Mouse (Mus musculus) CH12.LX (cell line): ENCODE measurements around the gene Dlgap1. TPM values are rescaled to one million over a fixed set of nuclear protein-coding genes. Genes with fewer than 3 reads are reported as not detected.

Experiments used
- DNase-seq: peaks from one replicate; pipeline ENCODE4 v3.0.0-alpha.2; 2013; ENCODE audit errors: extremely low read depth
- H3K27ac ChIP-seq: 2 replicates; pipeline ENCODE4 v1.5.1; 2012; ENCODE audit warnings: low read depth, mild to moderate bottlenecking, control low read depth, moderate library complexity; ENCODE audit not compliant: insufficient read depth
- H3K27me3 ChIP-seq: replicated peaks from 2 replicates; pipeline ENCODE3; 2012; ENCODE audit warnings: inconsistent platforms
- H3K36me3 ChIP-seq, 2 experiments: replicated peaks in 1 of 2; 2 replicates each; pipeline versions ENCODE3 to v1.6.1; 2012; ENCODE audit warnings: inconsistent platforms in 1 of 2, low read length in 1 of 2, mild to moderate bottlenecking in 1 of 2, mixed read lengths in 1 of 2, moderate library complexity in 1 of 2; ENCODE audit not compliant: control insufficient read depth in 1 of 2, insufficient read depth in 1 of 2
- H3K4me1 ChIP-seq, 2 experiments: 2 replicates each; pipeline ENCODE4 v1.6.1; 2012; ENCODE audit warnings: inconsistent platforms in 1 of 2, moderate library complexity in 1 of 2; ENCODE audit not compliant: insufficient read depth in 2 of 2, control insufficient read depth in 1 of 2
- H3K4me2 ChIP-seq: 2 replicates; pipeline ENCODE4 v1.6.1; 2012; ENCODE audit warnings: low read depth, mild to moderate bottlenecking, control low read depth; ENCODE audit not compliant: poor library complexity, insufficient read depth, severe bottlenecking
- H3K4me3 ChIP-seq, 3 experiments: fragments of 150-350 bp in 1 of 3; sonication (generic) in 1 of 3; replicated peaks in 1 of 3; 2 replicates each; pipeline versions ENCODE3 to v1.5.1; 2011 to 2012; ENCODE audit warnings: low read depth in 2 of 3, low read length in 2 of 3, mild to moderate bottlenecking in 2 of 3, moderate library complexity in 2 of 3, control low read depth in 1 of 3, improper control_type of control experiment in 1 of 3, inconsistent platforms in 1 of 3, mixed read lengths in 1 of 3; ENCODE audit not compliant: poor library complexity in 1 of 3
- H3K79me2 ChIP-seq: replicated peaks from 2 replicates; pipeline ENCODE4 v1.6.1; 2012; ENCODE audit warnings: mild to moderate bottlenecking, moderate library complexity; ENCODE audit not compliant: control insufficient read depth, poor library complexity, insufficient read depth, severe bottlenecking; ENCODE audit errors: extremely low read depth
- H3K9ac ChIP-seq: 2 replicates; pipeline ENCODE4 v1.6.1; 2012; ENCODE audit warnings: low read depth, mild to moderate bottlenecking, control low read depth, moderate library complexity; ENCODE audit not compliant: insufficient read depth
- H3K9me3 ChIP-seq: replicated peaks from 2 replicates; pipeline ENCODE3; 2012; ENCODE audit warnings: low read length, inconsistent platforms, mixed read lengths
- BHLHE40 ChIP-seq: IDR thresholded peaks from 2 replicates; pipeline ENCODE4 v1.6.1; 2011; ENCODE audit warnings: mild to moderate bottlenecking, low read depth, low read length, improper control_type of control experiment
- CHD2 ChIP-seq: IDR thresholded peaks from 2 replicates; pipeline ENCODE4 v1.6.1; 2011; ENCODE audit warnings: low read length, improper control_type of control experiment
- ETS1 ChIP-seq: conservative IDR thresholded peaks from 2 replicates; pipeline ENCODE4 v1.6.1; 2012; ENCODE audit warnings: low read depth, mild to moderate bottlenecking, inconsistent platforms, low read length, improper control_type of control experiment, moderate library complexity
- GABPA ChIP-seq: IDR thresholded peaks from 2 replicates; pipeline ENCODE4 v1.6.1; 2012; ENCODE audit warnings: low read depth, low read length, improper control_type of control experiment, inconsistent platforms; ENCODE audit not compliant: insufficient replicate concordance
- HCFC1 ChIP-seq: IDR thresholded peaks from 2 replicates; pipeline ENCODE4 v1.6.1; 2012; ENCODE audit warnings: low read depth, mild to moderate bottlenecking, inconsistent platforms, low read length, improper control_type of control experiment
- IRF4 ChIP-seq: IDR thresholded peaks from 2 replicates; pipeline ENCODE4 v1.6.1; 2014; ENCODE audit warnings: low read depth, mild to moderate bottlenecking, inconsistent platforms, low read length, improper control_type of control experiment
- JUND ChIP-seq: conservative IDR thresholded peaks from 2 replicates; pipeline ENCODE4 v1.6.1; 2011; ENCODE audit warnings: low read depth, low read length, improper control_type of control experiment
- KAT2A ChIP-seq: IDR thresholded peaks from 2 replicates; pipeline ENCODE4 v1.6.1; 2012; ENCODE audit warnings: low read length, improper control_type of control experiment, inconsistent platforms; ENCODE audit not compliant: insufficient replicate concordance
- MAFK ChIP-seq: IDR thresholded peaks from 2 replicates; pipeline ENCODE4 v1.6.1; 2011; ENCODE audit warnings: low read length, improper control_type of control experiment; ENCODE audit not compliant: insufficient replicate concordance
- NELFE ChIP-seq: IDR thresholded peaks from 2 replicates; pipeline ENCODE4 v1.6.1; 2011; ENCODE audit warnings: low read depth, low read length, improper control_type of control experiment
- PAX5 ChIP-seq: IDR thresholded peaks from 2 replicates; pipeline ENCODE4 v1.6.1; 2012; ENCODE audit warnings: low read length, inconsistent platforms, mixed read lengths
- RAD21 ChIP-seq: IDR thresholded peaks from 2 replicates; pipeline ENCODE4 v1.6.1; 2011; ENCODE audit warnings: low read depth, mild to moderate bottlenecking, low read length, improper control_type of control experiment, moderate library complexity
- RCOR1 ChIP-seq: conservative IDR thresholded peaks from 2 replicates; pipeline ENCODE4 v1.6.1; 2012; ENCODE audit warnings: low read depth, mild to moderate bottlenecking, inconsistent platforms, low read length, improper control_type of control experiment
- SIN3A ChIP-seq: IDR thresholded peaks from 2 replicates; pipeline ENCODE4 v1.6.1; 2012; ENCODE audit warnings: low read length, improper control_type of control experiment, inconsistent platforms
- TBP ChIP-seq: conservative IDR thresholded peaks from 2 replicates; pipeline ENCODE4 v1.6.1; 2011; ENCODE audit warnings: low read depth, low read length, improper control_type of control experiment
- USF2 ChIP-seq: conservative IDR thresholded peaks from 2 replicates; pipeline ENCODE4 v1.6.1; 2011; ENCODE audit warnings: low read depth, low read length, improper control_type of control experiment
- ZKSCAN1 ChIP-seq: IDR thresholded peaks from 2 replicates; pipeline ENCODE4 v1.6.1; 2012; ENCODE audit warnings: low read depth, inconsistent platforms, low read length, improper control_type of control experiment, borderline replicate concordance
- ZMIZ1 ChIP-seq: IDR thresholded peaks from 2 replicates; pipeline ENCODE4 v1.6.1; 2012; ENCODE audit warnings: low read depth, mild to moderate bottlenecking, inconsistent platforms, low read length, improper control_type of control experiment
- dilution Hi-C: fragments of 300-500 bp; cut with MboI; formaldehyde crosslinking; loops from 2 replicates; pipeline ENCODE4 v1.14.3; 2020; ENCODE audit warnings: low sequenced_read_pairs; ENCODE audit not compliant: extremely low pct_unique_long_range_greater_than_20kb, extremely low pct_ligation_motif_present
- in situ Hi-C: fragments of 300-500 bp; cut with MboI; formaldehyde crosslinking; loops from 3 replicates; pipeline ENCODE4 v1.14.3; 2019; ENCODE audit warnings: low sequenced_read_pairs, low pct_ligation_motif_present, low pct_unique_long_range_greater_than_20kb, mixed read lengths
- polyA plus RNA-seq: library from polyadenylated mRNA; unstranded; fragments of >175 nt; gene quantifications from 2 replicates; pipeline ENCODE4 v1.2.1, GENCODE M21; 2012; ENCODE audit warnings: low read depth; ENCODE audit not compliant: insufficient read length
- total RNA-seq, 2 experiments: library from RNA; depleted of rRNA; stranded (reverse); fragments of 300-350 nt in 1 of 2; fragments of >200 nt in 1 of 2; gene quantifications; 2 replicates each; pipeline ENCODE4 v1.2.3; 2012 to 2014

Dlgap1 gene
- total and polyA plus RNA-seq, 3 experiments: 0.51 to 2.7 (median 1.2) TPM

- Histone ChIP-seq H3K9me3 (peaks cover 31% of the 10 kb centered on the region), H3K4me3 (no peak overlapping the region), H3K4me2 (no peak overlapping the region), H3K36me3 (no peaks in the 10 kb centered on the region), H3K9ac (no peak overlapping the region), H3K27me3 (no peaks in the 10 kb centered on the region), H3K4me1 (no peaks in the 10 kb centered on the region), H3K79me2 (no peaks in the 10 kb centered on the region), H3K27ac (no peak overlapping the region)
- dilution Hi-C loops (no loop called here), in situ Hi-C loops (no loop called here)
- TF ChIP-seq RCOR1 (no peak), SIN3A (no peak), IRF4 (no peak), ZKSCAN1 (no peak), CHD2 (no peak), PAX5 (no peak), KAT2A (no peak), MAFK (no peak), JUND (no peak), GABPA (no peak), BHLHE40 (no peak), RAD21 (no peak), TBP (no peak), USF2 (no peak), ETS1 (no peak), HCFC1 (no peak)
- no peak for DNase-seq
Measured at GRCm38 (mm10) chr17:70316327-70316726, 347.5 kb downstream of the Dlgap1 start.

DNA sequence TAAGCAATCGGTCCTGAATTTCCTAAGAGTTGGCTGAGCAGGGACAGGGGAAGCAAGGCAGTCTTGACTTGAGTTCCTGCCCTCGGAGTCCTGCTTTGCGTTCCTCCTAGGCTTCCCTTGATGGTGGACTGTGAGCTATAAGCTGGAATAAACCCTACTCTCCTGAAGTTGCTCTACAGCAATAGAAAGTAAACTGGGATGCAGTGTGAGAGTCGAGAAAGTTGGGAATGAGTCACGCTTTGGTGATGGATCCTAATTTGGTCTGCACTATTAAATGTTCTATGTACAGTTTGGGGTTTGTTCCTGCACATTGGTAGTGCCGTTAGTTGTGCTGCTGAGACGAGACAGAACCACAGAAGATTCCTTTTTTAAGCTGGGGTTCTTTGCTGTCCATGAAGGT, 348.9 kb downstream of the Dlgap1 start:
- H3K27me3 ChIP-seq: no peaks in the 10 kb centered on the region
- DNase-seq: no peak
- H3K9ac ChIP-seq: no peak overlapping the region
- no peak overlapping the region for H3K4me3 ChIP-seq
- TF ChIP-seq TBP (no peak), RAD21 (no peak), NELFE (no peak), ZMIZ1 (no peak)
- H3K27ac ChIP-seq: no peak overlapping the region
- peaks cover 40% of the 10 kb centered on the region for H3K9me3 ChIP-seq
- no peaks in the 10 kb centered on the region for H3K79me2 ChIP-seq
- H3K4me1 ChIP-seq: no peaks in the 10 kb centered on the region
- in situ Hi-C loops (no loop called here), dilution Hi-C loops (no loop called here)
- no peaks in the 10 kb centered on the region for H3K36me3 ChIP-seq
- no peak overlapping the region for H3K4me2 ChIP-seq
